Mouse (Mus musculus): Measurements from ENCODE around the gene Pdcd1lg2.
"Not testable (repeated sequence)": the region's sequence is repeated elsewhere in the genome, so short reads cannot be mapped to it uniquely, and the experiment has no call there.

The Pdcd1lg2 gene

GRCm38 (mm10) chr19:29383368-29383767 is 27.4 kb upstream of the Pdcd1lg2 start:
- no peak for DNase-seq (ENCODE audit: low spot score)

DNA sequence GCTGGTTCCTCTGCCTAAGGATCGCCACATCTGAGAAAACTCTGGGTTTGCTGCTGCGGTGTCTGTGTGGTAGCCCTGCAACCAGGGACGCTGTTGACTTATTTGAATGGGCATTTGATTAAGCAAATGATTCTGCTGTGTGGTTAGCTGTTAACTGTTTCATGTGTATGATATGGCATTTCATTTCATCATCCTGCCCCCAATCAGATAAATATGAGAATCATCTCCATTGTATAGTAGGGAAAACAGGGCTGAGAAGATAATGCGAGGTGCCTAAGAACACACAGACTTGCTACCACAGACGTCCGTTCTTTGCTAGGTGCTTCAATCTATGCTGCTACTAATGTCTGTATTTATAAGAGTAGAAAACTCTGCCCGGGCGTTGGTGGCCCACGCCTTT is 26.3 kb upstream of the Pdcd1lg2 start:
- DNase-seq (ENCODE audit: low spot score), result no peak

GRCm38 (mm10) chr19:29384994-29385393 is 25.7 kb upstream of the Pdcd1lg2 start:
- DNase-seq (ENCODE audit: low spot score), result no peak

DNA sequence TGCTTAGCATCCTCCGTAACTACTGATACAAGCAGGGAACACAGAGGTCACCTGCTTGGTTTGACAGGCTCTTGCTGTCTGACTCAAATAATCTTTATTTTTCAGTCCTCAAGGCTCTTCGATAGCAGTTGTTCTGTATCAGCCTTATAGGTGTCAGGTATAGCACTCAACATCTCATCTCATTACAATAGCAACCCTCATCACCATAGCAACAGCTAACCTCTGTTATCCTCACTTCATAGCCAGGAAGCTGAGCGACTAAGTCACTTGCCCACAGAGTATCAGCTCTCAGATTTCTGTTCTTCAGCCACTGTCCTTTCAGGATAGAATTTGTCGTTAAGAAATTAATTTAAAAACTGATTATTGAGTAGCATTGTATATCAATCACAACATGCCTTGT is 24.9 kb upstream of the Pdcd1lg2 start:
- DNase-seq (ENCODE audit: low spot score), result no peak

DNA sequence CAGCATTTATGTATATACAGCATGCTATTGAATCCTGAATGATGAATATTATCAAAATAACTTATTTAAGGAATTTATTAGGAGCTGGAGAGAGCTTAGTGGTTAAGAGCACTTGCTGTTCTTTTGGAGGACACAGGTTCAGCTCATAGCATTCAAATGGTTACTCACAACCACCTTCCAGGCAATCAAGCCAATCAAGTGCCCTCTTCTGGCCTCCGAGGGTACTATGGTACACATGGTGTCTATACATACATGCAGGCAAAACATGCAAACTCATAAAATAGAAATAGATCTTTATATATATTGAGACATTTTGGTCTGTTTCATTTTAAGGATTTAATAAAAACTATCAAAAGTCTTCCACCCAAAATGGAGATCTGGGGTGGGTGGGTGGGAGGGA is 21.9 kb upstream of the Pdcd1lg2 start:
- DNase-seq (ENCODE audit: low spot score), result no peak

DNA sequence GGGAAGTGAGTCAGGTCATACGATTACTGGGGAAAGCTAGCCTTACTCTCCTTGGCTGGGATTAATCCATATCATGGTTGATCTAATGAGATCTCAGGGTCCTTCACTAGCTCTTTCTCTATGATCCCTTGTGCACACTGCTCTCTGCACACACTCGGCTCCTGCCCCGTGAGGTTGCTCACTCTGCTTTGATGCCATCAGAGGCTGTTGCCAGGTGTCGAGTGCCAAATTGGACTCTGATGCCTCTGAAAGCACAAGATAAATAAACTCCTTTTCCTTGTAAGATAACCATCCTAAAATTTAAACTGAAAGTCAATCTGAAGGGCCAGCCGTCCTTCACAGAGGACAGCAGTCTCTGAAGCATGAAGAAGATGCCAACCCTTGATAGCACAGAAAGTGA is 20.2 kb upstream of the Pdcd1lg2 start:
- no peak for DNase-seq (ENCODE audit: low spot score)

- DNase-seq (ENCODE audit: low spot score), result no peak
Observed at GRCm38 (mm10) chr19:29391279-29391678, 19.4 kb upstream of the Pdcd1lg2 start.

DNA sequence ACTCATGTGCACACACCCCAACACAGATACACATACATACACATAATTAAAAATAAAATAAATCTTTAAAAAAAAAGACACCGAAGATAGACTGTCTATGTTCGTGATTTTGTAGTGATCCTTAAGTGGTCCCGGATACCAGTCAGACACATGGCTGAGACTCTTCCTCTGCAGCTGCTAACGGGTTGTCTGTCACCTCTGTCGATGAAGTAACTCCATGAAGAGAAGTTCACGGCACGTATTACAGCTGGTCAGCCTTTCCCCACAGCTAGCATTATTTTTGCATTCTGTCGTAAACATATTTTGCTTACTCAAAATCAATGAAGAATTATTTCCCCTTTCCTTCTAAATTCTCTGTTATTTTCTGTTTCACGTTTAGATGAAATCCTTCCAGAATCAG is 17.4 kb upstream of the Pdcd1lg2 start:
- DNase-seq (ENCODE audit: low spot score), result no peak

GRCm38 (mm10) chr19:29394721-29395120 is 16.0 kb upstream of the Pdcd1lg2 start:
- no peak for DNase-seq (ENCODE audit: low spot score)

DNA sequence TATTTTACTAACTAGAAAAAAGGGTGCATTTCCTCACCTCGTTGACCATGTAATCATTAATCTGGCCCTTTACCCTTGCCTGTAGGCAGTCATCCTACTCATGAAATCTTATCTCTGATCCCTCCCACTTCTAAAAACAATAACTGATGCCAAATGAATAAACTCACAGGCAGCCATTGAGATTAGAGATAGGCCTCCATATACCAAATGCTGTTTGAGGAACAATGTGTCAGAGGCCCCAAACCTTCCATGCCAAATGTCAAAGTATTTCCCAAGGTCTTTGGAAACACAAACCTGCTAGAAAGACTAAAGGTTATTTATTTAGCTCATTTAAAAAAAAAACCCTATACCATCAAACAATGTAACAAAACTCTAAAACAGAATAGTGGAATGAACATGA is 14.4 kb upstream of the Pdcd1lg2 start:
- DNase-seq (ENCODE audit: low spot score), result no peak

DNA sequence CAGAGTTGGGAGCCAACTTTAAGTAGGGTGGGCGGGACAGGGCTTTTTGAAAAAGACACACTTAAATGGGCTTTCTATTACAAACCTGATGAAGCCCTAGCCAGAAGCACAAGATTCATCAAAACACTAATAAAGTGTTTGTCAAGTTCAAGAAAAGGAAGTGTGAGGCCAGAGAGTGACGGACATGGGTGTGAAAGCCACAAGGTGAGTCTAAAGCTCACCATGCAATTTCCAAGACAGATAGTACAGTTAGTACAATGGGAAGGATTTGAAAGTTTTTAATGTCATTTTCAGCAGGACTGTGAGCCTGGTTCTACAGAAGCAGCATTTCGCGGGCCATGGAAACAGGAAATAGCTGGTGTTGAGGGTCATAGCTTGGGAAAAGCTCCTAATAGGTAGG is 10.9 kb upstream of the Pdcd1lg2 start:
- no peak for DNase-seq (ENCODE audit: low spot score)

GRCm38 (mm10) chr19:29400466-29400865 is 10.3 kb upstream of the Pdcd1lg2 start:
- DNase-seq (ENCODE audit: low spot score), result no peak

DNA sequence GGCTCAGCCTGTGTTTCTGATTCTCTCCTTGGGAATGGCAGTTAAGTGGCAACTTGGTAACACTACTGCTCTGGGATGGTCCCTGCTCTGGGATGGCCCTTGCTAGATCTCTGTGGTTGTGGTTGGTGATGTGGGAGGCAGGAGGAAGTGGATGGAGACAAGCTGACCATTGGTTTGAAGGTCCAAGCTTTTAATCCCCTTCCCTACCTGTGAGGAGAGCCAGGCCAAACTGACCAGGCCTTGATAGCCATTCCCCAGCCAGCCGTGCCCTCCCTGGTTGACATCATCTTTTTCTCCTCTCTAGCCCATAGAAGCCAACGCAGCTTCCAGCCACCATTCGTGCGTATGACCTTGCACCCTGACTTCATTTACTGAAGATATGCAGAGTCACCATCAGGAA is 8.1 kb upstream of the Pdcd1lg2 start:
- no peak for DNase-seq (ENCODE audit: low spot score)

GRCm38 (mm10) chr19:29403251-29403650 is 7.5 kb upstream of the Pdcd1lg2 start:
- no peak for DNase-seq (ENCODE audit: low spot score)

DNA sequence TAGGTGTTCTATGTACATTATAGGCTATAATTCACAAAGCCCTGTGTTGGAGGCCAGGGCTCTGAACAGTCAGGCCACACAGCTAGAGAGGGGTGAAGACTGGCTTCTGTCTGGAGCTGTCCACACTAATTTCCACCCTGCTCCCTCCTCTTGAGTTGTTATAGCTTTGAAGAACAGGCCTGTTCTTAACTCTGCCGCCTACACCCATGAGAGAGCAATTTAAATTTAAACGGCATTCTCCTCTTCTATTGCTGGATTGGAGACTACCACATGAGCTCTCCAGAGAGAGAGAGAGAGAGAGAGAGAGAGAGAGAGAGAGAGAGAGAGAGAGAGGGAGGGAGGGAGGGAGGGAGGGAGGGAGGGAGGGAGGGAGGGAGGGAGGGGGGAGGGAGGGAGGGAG is 5.3 kb upstream of the Pdcd1lg2 start:
- no peak for DNase-seq (ENCODE audit: low spot score)

GRCm38 (mm10) chr19:29406042-29407017 is 4.4 kb upstream of the Pdcd1lg2 start:
- DNase-seq (ENCODE audit: low spot score), result no peak

- peak; percentile 36 for DNase-seq (ENCODE audit: low spot score)
Observed at GRCm38 (mm10) chr19:29412476-29413420, 2.0 kb downstream of the Pdcd1lg2 start.

- no peak for DNase-seq (ENCODE audit: low spot score)
Observed at GRCm38 (mm10) chr19:29414513-29414912, 3.8 kb downstream of the Pdcd1lg2 start.

- not testable (repeated sequence) for DNase-seq (ENCODE audit: low spot score)
Observed at GRCm38 (mm10) chr19:29414917-29415316, 4.2 kb downstream of the Pdcd1lg2 start.

DNA sequence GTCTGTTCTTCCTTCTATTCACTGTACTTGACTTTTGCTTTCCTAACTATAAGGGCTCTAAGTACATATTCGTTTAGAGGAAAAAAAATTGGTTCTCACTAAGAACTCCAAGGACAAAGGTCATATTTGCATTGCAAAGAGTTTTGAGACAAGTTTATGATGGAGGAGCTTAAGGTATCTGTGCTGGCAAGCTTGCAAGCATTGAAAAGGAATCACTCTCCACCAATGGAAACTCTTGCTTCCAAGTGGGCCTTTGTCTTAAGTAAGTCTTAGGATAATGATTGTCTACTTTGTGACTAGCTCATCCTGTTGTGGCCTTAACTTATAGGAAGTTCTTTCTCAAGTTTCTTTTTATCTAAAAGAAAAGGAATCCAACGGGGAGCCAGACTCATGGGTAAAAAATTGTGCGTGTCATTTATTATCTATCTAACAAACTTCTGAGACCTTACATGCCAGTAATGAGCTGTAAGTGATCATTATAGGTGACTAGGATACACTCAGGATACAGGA is 5.7 kb downstream of the Pdcd1lg2 start:
- no peak for DNase-seq (ENCODE audit: low spot score)

DNA sequence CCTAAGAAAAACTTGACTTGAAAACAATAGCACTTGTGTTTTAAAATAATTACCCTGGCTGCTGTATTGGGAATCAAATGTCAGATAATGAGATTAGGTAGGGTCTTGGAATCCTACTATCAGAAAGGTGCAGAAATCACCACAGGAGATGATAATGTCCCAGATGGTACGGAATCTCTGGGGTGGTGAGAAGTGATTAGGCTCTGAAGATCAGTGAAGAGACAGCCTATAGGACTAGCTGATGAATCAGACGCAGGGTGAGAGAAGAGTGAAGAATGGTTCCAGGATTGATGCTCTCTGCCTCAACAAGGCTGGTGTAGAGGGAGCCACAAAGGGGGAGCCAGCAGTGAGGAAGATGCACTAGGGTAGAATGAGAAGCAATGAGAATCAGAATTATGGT is 6.5 kb downstream of the Pdcd1lg2 start:
- no peak for DNase-seq (ENCODE audit: low spot score)

DNA sequence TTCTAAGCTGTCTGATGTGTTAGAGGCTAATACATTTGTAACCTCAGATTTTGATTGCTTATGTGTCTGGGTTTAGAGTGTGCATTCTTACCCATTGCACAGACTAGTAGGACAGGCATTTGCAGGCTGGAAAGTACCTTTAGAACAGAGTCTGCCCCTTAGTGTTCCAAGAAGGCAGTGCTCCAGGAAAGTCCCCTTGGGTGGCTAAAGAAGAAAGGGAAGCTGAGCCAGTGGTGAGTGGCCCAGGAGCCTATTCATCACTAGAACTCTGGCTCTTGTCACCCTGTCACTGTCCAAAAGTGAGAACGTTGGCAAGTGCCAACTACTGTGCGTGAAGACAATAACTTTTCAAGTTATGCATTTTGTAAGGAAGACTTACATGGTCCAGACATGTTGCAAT is 7.2 kb downstream of the Pdcd1lg2 start:
- DNase-seq (ENCODE audit: low spot score), result no peak

Measured in embryo, embryonic 10.5 days (tissue).